Mouse (Mus musculus) neutrophil, adult 83 days (primary cell): ENCODE data around the gene Dusp19. TPM values are rescaled to one million over a fixed set of nuclear protein-coding genes. Genes with fewer than 3 reads are reported as not detected.

ENCODE experiments used
- total RNA-seq, 2 experiments: library from RNA; stranded (reverse); gene quantifications; one replicate each; pipeline ENCODE4 v1.2.4; 2023

Dusp19 gene
- 1 to 10 TPM; 2.0 to 2.3 TPM for total RNA-seq

DNA sequence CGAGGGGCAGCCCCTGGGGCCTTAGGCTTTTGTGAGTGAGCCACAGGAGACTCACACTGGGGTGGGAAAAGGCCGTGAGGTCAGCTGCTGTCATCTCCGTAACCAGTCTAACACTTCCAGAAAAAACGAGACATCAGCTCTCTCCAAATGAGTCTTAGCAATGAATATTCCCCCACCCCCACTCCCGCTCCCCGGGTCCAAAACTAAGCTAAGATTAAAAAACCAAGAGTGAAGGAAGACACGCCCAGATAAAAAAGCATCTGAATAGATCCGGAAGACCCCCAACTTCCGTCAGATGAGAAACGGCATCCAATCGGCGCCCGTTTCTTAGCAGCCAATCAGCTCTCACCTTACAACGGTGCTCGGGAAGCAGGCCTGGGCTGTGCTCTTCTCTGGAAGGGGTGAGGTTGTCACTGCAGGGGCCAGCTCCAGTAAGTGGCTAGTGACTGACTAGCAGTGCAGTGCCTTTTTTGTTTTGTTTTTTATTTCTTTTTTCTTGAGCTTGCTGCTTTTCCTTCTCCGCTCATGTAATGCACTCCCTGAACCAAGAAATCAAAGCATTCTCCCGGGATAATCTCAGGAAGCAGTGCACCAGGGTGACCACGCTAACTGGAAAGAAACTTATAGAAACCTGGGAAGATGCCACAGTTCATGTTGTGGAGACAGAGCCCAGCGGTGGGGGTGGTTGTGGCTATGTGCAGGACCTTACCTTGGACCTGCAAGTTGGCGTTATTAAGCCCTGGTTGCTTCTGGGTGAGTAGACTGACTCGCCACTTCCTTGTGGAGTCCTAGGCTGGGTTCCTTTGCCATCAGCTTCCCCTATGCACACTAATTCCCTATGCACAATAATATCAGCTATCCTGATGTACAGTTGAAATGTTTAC lies at the start of gene Dusp19, which contains the start of gene Nup35:
Gene Dusp19, plus strand, starts transcription at position 192 of the 884 bp plus-strand sequence.
Gene Nup35, plus strand, starts transcription at position 383 of the 884 bp plus-strand sequence.

DNA sequence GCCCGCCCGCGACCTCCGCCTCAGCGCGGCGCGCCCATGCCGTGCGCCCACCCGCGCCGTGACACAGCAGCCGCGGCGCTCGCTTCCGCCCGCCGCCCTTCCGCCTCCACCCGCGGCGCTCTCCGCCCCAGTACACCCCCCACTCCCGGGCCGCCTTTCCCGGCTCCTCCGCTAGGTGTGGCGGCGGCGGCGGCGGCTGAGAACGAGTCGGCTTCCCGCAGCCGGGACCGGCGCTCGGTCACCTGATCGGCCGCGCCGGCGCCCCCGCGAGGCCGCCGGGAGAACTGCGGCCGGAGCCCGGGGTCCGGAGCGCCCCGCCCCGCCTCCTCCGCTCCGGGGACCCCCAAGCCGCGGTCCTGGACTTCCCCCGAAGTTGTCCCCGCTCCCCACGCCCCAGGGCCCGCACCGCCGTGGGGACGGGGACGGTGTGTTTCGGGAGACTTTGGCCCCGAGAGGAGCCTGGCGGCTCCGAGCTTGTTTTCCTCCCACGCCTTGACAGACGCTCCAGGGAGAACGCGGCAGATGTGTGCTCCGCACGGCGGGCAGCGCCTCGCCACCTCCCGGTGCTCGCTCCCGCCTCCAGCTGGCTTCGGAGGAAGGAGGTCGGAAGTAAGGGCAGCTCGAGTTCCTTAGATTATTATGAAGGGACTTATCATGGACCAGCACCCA lies 35.7 kb upstream of the Dusp19 start, which contains the start of gene Nckap1:
Gene Nckap1, minus strand, starts transcription at position 338 of the 669 bp plus-strand sequence.

Other genes with a start within 250 kb of the Dusp19 start
- under 1 TPM; 0.44 to 0.51 TPM for gene Frzb, start 169.4 kb upstream of the Dusp19 start, total RNA-seq
- gene Nckap1, start 35.7 kb upstream of the Dusp19 start, total RNA-seq, result 1 to 10 TPM; 1.2 to 1.7 TPM
- gene Nup35, start 191 bp downstream of the Dusp19 start, total RNA-seq, result 10 to 100 TPM in 1 of 2 experiments, 1 to 10 TPM in 1; 9.6 to 11.3 TPM